Mouse (Mus musculus) stomach, adult 2 months (tissue): ENCODE data around the gene Ero1l. TPM values are rescaled to one million over a fixed set of nuclear protein-coding genes. Genes with fewer than 3 reads are reported as not detected.

Experiments
- polyA plus RNA-seq: library from polyadenylated mRNA; depleted of rRNA; stranded (reverse); fragments of >200 nt; gene quantifications from 2 replicates; pipeline ENCODE4 v1.2.3, GENCODE M21; 2012; rRNA removed

Gene Ero1l
- polyA plus RNA-seq, result 4.0 and 4.2 TPM in 2 replicates

DNA sequence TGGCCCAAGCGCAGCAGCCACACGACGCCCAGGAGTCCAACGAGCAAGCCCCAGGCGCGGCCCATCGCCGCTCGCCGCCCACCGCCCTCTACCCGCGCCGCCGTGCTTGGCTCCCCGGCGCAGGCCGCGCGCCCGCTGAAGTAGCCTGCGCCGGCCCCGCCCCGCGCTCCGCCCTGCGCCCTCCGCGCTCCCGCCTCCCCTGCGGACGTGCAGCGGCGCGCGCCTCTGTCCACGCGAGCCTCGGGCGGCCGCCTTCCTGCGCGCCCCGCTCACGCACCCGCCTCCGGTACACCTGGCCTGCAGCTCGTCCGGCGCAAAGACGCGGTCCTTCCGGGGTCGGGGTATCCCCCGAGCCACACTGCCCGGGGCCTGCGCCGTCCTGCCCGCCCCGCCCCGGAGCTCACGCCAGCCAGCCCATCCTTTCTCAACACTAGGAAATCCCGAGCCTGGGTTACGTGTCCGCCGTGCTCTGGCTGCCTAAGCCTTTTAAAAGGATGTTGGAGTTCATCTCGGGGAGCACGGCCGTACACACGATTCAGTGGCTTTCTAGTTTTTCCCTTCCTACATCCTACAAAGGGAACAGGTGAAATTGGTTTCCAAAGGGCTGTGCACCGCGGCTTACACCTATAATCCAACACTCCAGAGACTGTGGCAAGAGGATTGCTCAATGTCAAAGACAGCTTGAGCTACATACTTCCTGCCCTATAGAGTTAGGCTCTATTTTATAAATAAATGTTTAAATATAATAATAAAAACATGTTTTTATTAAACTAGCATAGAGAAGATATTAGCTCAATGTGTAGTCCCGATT lies at the start of gene Ero1l:
Gene Ero1l, minus strand, starts transcription at position 346 of the 811 bp plus-strand sequence.

GRCm38 (mm10) chr14:45350931-45351859 lies 32.6 kb upstream of the Ero1l start, which contains the start of gene Styx:
Gene Styx, plus strand, starts transcription at chr14:45351093.

DNA sequence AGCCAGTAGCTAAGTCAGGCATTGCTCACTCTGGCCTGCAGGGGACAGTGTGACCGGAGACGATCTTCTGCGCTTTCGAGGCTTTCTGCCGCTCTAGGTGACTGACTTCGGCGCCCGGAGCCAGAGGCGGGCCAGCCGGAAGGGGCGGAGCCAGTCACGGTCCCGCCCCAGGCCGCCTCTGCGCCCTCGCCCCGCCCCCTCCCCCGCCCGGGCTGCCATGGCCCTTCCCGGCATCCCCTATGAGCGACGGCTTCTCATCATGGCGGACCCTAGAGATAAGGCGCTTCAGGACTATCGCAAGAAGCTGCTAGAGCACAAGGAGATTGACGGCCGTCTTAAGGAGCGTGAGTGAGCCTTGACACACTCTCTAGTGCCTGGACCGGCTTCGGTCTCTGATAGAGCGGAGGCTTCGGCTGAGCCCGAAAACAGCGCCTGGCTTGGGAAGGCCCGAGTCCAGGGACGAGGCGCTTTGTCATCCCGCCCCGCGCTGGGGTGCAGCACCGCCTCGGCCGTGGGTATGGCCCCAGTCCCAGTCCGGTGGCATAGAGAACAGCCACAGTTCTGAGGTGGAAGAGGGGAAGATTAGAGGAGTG lies 11.1 kb upstream of the Ero1l start, which contains the start of gene Psmc6:
Gene Psmc6, plus strand, starts transcription at position 200 of the 593 bp plus-strand sequence.

Other genes with a start within 250 kb of the Ero1l start
- 1.7 and 1.9 TPM in 2 replicates for gene Gpr137c, start 99.1 kb downstream of the Ero1l start, polyA plus RNA-seq
- gene Txndc16, start 98.4 kb downstream of the Ero1l start, polyA plus RNA-seq, result 2.0 and 2.4 TPM in 2 replicates
- 2.2 and 2.7 TPM in 2 replicates for gene Psmc6, start 11.0 kb upstream of the Ero1l start, polyA plus RNA-seq
- 4.1 and 10.1 TPM in 2 replicates for gene Styx, start 32.3 kb upstream of the Ero1l start, polyA plus RNA-seq
- 0.59 and 0.73 TPM in 2 replicates for gene Gnpnat1, start 86.1 kb upstream of the Ero1l start, polyA plus RNA-seq
- gene Fermt2, start 211.3 kb upstream of the Ero1l start, polyA plus RNA-seq, result 5.9 and 6.3 TPM in 2 replicates